Mouse (Mus musculus) c-Kit-positive CD71-positive TER-119-negative erythroid progenitor cells, embryonic 14.5 days (primary cell): Measurements from ENCODE around the gene Tbxas1.

Source experiments
- DNase-seq: peaks from one replicate; pipeline ENCODE4 v3.0.0-alpha.2; 2013; ENCODE audit warnings: low read depth

Gene Tbxas1

DNA sequence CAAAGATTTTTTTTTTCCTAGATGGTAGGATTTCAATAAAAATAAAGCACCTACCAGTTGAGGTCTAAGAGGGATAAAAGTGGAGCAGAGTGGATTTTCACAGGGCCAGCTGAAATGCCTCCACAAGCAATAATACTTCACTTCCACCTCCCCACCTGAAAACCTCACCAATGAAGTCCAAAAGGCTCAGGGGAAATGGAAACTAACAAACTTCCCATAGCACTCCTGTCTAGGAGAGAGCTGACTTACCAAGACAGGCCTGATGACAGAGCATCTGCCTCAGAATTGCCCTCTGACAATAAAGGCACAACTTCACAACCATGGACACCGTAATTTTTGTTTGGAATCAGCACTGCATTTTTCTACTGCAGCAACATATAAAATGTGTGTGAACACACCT lies 15.4 kb upstream of the Tbxas1 start:
- DNase-seq = no peak

DNA sequence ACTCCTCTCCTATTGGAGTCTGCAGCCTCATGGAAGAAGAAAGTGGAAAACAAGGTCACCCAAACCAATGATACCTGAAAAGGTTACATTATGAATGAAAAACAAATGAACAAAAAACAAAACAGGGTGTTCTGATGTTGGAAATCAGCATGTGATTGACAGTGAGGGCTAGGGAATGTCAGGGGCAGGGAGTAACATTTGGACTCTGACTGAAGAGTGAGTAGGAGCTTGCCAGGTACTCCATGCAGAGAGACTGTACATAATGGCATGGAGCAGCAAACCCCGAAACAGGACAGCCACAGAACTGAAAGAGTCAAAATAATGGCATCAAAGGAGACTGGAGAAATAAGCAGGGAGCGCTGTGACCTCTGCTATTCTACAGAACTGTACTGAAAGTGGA lies 14.9 kb upstream of the Tbxas1 start:
- no peak for DNase-seq

DNA sequence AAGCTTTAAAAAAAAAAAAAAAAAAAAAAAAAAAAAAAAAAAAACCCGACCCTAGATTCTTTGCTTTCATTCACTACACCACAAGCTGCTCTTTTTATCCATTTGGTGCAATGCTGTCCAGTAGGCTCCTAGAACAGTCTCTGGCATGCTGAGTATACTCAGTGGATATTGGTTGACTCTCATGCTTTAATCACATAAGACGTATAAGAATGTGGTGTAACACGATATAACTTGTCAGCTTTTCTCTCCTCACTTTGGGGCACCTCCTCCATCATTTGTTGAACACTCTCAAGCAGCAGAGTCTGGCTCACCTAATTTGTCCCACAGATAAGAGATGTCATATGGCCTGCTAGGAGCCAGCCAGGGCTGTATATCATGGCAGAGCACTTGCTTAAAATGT lies 11.6 kb upstream of the Tbxas1 start:
- DNase-seq = no peak

DNA sequence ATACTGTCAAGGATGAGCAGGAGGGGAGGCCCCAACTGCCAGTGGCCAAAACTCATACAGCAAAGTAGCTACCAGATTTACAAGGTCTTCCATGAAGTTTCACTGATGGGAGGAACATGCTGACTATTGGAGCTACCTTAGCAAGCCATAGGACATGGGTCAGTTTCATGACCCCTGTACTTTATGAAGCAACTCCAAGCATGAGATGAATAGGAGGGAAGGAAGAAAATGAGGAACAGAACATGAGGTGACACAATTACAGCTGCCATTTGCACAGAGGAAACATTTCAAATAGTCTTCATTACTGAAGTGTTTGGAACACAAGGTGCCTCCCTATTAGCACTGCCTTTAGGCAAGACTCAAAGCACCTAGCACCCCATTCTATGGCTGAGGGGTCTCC lies 9.4 kb upstream of the Tbxas1 start:
- DNase-seq = no peak

DNA sequence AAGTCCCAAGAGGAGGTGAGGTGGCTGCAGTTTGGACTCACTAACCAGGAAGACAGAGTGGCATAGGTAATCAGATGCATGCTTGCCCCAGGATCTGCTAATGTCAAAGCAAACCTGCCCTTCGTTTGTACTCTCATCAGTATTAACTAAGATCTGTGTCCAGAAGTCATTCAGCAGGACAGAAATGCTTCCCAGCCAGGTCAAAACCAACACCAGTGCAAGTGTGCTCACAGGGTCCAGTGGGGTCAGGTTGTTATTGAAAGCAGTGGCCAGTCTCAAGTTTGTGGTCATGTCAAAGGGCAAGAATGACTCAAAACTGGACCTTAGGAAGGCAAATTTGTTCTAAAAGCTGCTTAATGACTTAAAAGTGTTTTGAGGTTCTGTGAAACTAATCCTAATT lies 8.8 kb upstream of the Tbxas1 start:
- no peak for DNase-seq

DNA sequence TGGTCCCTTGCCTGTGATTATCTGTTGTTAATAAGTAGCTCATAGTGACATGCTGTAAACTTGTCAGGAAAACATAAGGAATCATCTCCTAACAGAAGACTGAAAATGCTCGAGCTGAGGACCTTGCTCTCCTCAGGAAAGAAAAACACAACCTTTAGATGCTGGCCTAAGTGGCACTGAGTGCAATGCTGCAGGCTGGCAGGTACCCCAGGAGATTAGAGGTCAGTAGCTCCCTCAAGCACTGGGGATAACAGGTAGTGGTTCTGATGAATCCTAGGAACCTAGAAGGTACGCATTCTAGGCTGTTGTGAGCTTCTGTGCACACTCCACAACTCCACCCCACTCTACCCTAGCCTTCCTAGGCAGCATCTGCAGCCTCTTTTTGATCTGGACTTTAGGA lies 8.4 kb upstream of the Tbxas1 start:
- no peak for DNase-seq

DNA sequence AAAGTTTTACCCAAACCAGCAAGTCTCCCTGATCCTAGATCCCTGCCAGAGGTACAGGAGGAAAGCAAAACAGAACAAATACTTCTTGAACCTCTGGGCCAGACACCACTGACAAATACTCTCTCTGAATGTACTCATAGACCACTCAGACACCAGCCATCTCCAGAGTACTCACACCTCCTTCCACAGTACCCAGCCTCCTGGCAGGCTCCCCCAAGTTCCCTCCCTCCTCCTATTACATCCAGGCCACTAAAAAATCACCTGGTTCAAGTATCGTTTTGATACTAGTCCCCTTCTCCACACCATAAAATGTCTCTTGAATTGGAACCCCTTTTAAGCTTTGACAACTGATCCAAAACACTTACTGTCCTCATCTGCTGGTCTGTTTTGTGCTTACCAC lies 7.9 kb upstream of the Tbxas1 start:
- no peak for DNase-seq

DNA sequence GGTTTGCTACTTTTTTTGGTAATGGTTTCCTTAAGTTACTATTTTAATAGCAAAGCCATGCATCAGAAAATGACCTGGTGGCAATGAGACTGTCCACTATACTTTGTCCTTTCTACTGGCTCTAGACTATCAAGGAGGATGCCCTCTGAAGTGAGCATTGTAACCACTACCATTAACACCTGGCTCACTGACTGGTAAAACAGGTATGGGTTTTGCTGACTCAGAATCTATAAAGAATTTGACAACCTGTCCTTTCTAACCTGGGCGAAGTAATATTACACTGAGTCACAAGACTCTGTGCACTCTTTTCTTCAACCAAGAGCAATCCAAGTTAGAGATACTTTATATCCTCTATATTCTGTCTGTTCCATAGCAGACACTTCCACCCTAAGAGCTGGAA lies 6.2 kb upstream of the Tbxas1 start:
- DNase-seq = no peak

DNA sequence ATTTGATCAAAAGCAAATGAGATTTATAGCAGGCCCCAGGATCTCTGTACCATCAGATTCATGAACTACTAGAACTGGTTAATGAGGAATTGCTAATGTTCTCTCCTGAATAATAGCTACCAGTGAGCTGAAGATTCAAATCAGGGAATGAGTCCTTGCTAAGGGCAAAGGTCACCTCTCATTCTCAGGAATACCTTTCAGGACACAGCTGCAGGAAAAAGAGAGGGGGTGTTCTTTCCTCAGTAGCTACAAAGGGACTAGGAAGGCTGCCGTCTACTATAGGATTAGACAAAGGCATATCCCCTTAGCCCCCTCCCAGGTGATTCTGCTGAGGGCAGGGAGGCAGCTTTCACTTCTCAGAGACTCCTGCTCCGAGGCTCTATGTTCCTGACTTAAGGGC lies 5.1 kb upstream of the Tbxas1 start:
- DNase-seq = no peak

DNA sequence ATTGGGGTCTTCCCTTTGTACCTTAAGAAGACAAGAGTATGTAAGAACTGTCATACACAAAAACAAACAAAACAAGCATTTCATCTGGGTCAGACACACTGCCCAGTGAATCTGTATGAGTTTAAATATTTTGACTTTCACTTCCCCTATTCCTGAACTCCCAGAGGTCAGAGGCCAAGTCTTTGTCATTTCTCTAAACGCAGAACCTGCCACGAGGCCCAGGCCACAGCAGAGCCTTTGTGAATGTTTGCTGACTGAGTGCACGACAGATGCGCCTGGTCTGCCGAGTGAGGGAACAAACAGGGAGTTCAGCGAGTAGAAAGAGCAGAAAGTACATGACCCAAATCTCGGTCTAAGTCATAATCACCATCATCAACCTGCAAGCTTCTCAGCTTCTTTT lies 4.2 kb upstream of the Tbxas1 start:
- DNase-seq = no peak

DNA sequence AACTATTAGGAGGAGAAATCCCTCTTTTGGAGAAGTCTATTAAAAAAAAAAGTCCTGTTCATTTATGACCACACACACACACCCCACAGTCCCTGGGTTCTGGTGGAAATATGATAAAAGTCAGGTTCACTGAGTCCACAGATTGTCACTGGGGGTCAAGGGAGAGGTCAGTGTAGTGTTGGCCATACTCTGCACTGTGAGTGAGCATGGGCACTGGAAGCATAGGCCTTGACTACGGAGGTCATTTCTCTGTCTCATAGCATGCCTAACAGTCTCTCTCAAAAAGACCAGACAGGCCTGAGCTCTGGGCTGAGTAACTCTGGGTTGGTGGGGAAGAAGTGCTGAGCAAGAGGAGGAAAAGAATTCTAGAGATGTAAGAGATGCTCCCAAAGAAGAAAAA lies 1.9 kb upstream of the Tbxas1 start:
- DNase-seq = no peak

DNA sequence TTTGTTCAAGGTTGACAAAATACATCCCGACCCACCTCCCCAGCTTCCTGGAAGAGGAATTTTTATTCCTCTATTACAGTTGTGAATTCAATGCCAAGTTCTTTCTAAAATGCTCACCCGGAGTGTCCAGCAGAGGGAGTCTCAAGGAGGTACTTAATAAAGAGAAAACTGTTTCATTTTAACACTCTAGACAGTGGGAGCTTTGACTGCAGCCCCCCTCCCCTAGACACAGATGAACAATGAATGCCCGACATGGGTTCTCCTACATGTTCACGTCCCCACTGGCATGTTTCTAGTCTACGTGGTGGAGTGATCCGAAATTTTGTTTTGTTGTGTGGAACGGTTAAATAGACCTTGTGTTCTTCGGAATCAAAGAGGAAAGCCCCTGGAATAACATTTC lies 1.2 kb upstream of the Tbxas1 start:
- DNase-seq = peak; percentile 71

DNA sequence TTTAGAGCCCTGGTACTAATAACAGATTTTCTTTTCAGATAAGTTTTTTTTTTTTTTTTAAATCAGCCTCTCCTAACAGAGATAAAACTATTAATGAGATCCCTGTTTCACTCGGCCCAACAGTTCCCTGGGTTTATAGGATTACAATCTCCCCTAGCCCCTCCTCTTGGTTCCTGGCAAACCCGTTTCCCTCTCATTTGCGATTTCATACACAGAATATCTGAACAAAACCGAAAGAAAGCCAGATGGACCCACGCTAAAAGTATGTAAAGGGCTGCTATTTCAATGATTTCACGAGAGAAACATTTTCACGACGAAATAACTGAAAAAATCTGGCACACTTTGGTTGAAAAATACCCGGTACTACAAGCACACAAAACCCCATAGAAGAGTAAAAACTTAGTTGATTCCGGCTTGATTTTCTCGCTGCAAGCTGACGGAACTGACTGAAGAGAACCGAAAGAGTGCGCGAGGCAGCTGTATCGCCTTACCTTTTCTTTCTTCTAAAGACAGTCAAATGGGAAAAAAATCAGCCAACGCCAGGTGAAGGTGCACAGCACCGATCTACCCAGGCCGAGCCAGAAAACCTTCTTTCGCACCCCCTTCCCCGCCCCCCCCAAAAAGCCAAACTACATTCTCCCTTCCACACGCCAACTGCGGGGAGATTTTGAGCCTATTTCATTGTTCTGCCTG lies 493 bp upstream of the Tbxas1 start:
- no peak for DNase-seq

DNA sequence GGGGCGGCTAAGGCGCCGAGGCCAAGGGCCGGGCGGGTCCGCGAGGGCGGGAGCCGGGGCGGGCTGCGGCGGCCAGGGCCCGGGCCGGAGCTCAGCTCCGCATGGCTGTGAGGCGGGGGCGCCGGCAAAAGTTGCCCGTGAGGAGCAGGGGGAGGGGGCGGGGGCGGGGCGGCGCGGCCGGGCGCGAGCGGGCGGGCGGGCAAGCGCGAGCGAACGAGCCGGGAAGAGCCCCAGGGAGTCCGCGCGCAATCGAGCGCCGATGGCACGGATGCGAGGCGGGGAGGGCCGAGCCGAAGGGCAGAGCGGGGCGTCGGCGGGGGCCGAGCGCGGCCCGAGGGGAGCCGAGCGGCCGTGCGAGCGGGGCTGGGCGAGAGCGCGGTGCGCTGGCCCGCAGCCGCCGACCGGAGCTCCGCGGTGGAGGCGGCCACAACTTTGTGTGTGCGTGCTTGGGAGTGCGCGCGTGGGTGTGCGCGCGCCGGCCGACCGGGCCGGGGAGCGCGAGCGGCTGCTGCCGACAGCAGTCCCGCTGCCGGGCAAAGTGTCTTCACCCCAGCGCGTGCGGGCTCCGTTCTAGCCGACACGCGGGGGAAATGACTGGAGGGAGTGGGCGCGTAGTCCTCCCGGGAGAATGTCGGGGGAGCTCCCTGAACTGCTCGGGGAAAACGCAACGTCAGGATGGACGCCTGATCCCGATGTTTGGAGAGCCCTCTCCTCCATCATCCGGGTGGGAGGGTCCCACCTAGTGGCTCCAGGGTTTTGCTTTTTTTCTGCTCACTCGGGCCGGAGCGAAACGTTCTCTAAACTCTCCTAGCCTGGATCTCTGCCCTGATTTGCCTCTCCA lies 1.1 kb downstream of the Tbxas1 start, which contains the start of gene Hipk2:
Gene Hipk2, minus strand, starts transcription at position 95 of the 841 bp plus-strand sequence.
- peak; percentile 55 for DNase-seq

DNA sequence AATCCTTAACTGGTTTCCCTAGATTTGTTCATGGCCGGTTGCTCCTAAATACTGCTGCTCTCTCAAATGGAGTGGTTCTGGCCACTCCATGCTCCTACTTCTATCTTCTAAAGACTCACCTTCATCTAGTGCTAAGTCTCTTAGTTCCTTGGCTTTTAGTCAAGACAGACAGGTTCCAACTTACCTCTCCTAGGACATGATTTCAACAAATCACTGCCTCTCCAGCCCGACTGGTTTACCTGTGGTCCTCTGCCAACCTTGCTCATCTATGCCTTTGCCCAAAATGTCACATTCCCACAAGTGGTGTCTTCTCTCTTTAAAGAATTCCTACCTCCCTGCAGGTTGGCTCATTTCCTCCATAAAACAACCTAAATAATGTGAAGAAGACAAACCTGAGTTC lies 2.5 kb downstream of the Tbxas1 start:
- no peak for DNase-seq

DNA sequence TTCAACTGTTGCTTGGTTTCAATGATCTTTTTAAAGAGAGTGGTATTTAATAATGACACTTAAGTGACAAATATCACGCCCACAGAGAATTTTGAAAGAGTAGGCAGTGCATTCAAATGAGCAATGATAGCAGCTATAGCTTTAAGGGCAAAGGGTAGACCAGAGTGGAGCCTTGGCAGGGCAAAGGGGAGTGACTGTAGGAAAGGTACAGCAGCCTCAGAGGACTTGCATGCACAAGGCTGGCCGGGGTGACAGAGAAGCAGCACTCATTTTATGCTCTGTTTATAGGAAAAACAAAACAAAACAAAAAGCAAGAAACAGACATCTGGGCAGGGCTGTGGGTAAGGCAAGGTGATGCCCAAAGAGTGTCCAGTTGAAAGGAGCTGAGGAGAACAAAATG lies 6.3 kb downstream of the Tbxas1 start:
- no peak for DNase-seq

DNA sequence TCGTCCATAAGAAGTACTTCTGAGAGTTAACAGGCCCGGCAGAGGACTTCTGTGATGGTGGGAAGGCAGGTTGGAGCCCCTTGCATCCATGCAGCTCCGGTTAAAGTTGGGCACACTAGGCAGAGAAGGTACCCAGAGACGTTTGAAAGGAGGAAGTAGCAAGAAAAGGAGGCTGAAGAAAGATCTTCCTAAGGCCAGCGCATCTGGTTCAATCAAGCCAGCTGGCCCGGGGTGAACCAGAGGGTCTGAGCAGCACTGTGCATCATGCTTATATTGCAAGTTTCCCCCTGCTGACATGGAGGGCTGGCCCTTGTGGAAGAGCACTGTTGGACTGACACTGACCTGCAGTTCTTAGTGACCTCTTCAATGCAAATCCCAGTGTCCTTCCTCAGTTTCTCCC lies 6.8 kb downstream of the Tbxas1 start:
- DNase-seq = no peak

DNA sequence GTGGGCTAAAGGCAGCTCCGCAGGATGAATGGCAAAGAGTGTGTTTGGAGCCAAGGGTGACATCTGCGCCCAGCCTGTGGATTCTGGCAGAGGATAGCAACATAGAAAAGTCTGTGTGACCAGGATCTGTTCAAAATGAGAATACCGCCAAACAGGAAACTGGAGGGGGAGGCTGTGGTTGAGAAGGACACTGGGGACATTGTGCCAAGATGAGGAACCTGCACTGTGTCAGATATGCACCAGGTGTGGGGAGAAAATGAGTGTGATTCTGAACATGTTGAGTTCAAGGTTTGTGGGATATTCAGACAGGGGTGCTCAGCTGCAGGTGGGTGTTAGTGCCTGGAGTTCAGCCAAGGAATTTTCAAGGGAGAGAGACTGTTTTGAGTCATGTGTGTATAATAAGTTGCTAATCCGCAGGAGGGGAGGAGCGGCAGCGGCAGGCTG lies 7.5 kb downstream of the Tbxas1 start:
- DNase-seq = no peak

DNA sequence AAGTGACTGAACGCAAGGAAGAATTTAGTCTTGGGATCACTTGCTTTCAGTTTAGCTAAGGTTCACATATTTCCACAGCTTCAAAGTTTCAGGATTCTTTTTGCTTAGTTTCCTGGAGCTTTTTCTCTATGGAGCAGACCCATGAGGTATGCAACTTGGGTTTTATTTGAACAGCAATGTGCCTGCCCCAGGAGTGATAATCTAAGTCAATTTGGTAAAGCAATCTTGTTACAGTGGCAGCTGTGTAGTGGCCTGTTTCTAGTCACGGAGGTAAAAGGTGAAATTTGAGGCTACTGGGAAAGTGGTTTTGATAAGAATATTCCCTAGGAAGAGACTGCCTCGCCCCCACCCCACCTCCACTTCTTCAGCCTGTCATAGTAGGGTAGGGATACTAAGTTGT lies 9.3 kb downstream of the Tbxas1 start:
- DNase-seq = no peak

DNA sequence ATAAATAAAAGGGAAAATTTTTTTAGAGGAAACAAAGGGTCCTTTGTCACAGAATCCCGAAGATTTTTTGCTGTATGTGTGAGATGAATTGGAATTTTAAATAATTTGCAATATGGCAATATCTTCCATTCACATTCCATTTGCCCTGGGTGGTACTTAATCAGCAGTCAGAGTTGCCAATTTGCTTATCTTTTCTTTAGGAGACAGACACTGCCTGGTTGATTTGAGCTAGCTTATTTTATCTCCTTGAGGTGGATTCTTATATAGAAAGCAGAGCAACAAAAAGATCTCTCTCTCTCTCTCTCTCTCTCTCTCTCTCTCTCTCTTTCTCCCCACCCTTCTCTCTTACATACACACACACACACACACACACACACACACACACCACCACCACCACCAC lies 9.9 kb downstream of the Tbxas1 start:
- no peak for DNase-seq

DNA sequence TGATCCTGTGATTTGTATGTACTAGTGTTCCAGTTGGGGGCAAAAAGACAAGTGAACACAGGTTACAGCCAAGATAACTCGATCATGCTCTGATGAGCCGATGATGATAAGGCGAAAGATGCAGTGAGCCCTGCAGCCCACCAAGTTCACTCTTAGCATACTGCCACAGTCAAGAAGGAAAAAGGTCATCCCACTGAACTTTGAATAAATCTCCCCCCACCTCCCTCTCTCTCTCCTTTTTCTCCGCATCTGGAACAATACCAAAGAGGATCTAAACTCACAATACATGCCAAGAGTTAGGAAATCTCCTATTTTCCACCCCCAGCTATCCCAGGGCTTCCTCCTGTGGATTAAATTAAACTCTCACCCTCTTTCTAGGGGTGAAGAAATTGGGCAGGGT lies 12.2 kb downstream of the Tbxas1 start:
- no peak for DNase-seq

DNA sequence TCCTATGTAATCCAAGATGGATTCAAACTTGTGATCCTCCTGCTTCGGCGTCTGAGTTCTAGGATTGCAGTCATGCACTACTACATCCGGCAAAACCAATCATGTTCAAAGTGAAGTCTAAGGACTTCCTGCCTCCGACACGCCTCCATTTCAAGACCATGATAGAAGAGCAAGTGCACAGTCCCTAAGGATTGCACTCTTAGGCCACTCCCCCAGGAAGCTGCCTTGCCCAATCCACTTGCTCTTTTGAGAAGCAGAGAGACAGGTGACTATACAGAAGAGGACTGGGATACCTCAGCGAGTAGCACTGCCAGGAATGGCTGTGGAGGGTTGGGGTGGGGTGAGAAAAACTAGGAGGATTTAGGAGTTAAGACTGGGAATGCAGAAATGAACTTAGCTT lies 14.0 kb downstream of the Tbxas1 start:
- DNase-seq = no peak

DNA sequence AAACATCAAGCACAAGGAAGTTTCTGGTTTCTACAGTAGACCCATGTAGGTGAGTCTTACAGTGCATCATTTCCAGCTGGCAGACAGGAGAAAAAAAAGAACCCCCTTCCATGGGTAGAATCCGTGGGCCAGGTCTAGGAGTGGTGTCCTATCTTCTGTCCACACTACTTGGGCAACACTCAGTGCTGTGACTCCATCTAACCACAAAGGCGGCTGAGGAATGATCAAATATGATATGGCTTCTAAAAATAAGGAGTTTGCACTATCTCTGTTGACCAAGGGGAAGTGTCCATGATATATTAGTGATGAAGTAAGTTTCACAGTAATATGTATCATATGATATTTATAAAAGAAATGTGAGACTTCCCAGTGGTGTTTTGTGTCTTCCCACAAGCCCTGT lies 16.8 kb downstream of the Tbxas1 start:
- no peak for DNase-seq

DNA sequence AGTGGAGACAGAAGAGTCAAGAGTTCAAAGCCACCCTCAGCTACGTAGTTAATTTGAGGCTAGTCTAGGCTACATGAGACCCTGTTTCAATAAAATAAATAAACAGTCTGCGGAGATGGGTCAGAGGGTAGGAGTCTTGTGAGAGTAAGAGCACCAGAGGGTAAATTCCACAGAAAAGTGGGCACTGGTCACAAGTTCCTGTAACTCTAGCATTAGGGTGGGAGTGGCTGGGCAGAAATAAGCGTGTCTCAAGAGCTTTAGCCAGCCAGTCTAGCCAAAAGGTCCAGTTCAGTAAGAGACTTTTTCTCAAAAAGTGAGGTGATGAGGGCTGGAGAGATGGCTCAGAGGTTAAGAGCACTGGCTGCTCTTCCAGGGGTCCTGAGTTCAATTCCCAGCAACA lies 18.4 kb downstream of the Tbxas1 start:
- DNase-seq = no peak
